Mouse (Mus musculus) ES-E14 (cell line): ENCODE measurements around the gene Tmem254c. TPM values are rescaled to one million over a fixed set of nuclear protein-coding genes. Genes with fewer than 3 reads are reported as not detected.
"Not testable (repeated sequence)": the region's sequence is repeated elsewhere in the genome, so short reads cannot be mapped to it uniquely, and the experiment has no call there.

ENCODE experiments used
- DNase-seq: peaks from one replicate; pipeline ENCODE4 v3.0.0-alpha.2; 2013; ENCODE audit warnings: low read depth, low spot score
- H3K27ac ChIP-seq: 2 replicates; pipeline ENCODE4 v1.5.1; 2012; ENCODE audit warnings: low read depth, mild to moderate bottlenecking, low read length, moderate library complexity, mixed read lengths; ENCODE audit not compliant: poor library complexity, insufficient read depth, severe bottlenecking
- H3K36me3 ChIP-seq: 2 replicates; pipeline ENCODE4 v1.6.1; 2012; ENCODE audit warnings: mild to moderate bottlenecking, low read length, moderate library complexity, mixed read lengths; ENCODE audit not compliant: control insufficient read depth, poor library complexity, insufficient read depth, severe bottlenecking
- H3K4me1 ChIP-seq, 2 experiments: fragments of 150-350 bp in 1 of 2; sonication (generic) in 1 of 2; 2 replicates each; pipeline ENCODE4 v1.6.1; 2012; ENCODE audit warnings: low read length in 2 of 2, mild to moderate bottlenecking in 1 of 2, mixed read lengths in 1 of 2; ENCODE audit not compliant: control insufficient read depth in 2 of 2, insufficient read depth in 2 of 2, poor library complexity in 1 of 2
- H3K4me3 ChIP-seq, 2 experiments: fragments of 150-350 bp in 1 of 2; sonication (generic) in 1 of 2; 2 replicates each; pipeline ENCODE4 v1.5.1; 2012; ENCODE audit warnings: low read length in 2 of 2, low read depth in 1 of 2, mild to moderate bottlenecking in 1 of 2, mixed read lengths in 1 of 2; ENCODE audit not compliant: insufficient read depth in 1 of 2, poor library complexity in 1 of 2, severe bottlenecking in 1 of 2
- H3K9ac ChIP-seq: 2 replicates; pipeline ENCODE4 v1.6.1; 2012; ENCODE audit warnings: low read depth, mild to moderate bottlenecking, low read length, mixed read lengths; ENCODE audit not compliant: poor library complexity, insufficient read depth, severe bottlenecking
- H3K9me3 ChIP-seq: fragments of 150-350 bp; sonication (generic); 2 replicates; pipeline ENCODE4 v1.6.1; 2012; ENCODE audit warnings: low read depth, mild to moderate bottlenecking, low read length; ENCODE audit not compliant: control insufficient read depth, insufficient read depth
- in situ Hi-C, 2 experiments: fragments of 600-800 bp; cut with MboI; formaldehyde crosslinking; loops; one replicate each; pipeline ENCODE4 v1.15.1; 2025; ENCODE audit warnings: low sequenced_read_pairs in 2 of 2, inconsistent platforms in 1 of 2; ENCODE audit not compliant: unreplicated experiment in 2 of 2
- total RNA-seq: library from RNA; depleted of rRNA; stranded (reverse); fragments of 300-350 nt; gene quantifications from 2 replicates; pipeline ENCODE4 v1.2.3, GENCODE M21; 2012; rRNA removed

Gene Tmem254c
- total RNA-seq, 1 experiment, result 25.1 TPM

DNA sequence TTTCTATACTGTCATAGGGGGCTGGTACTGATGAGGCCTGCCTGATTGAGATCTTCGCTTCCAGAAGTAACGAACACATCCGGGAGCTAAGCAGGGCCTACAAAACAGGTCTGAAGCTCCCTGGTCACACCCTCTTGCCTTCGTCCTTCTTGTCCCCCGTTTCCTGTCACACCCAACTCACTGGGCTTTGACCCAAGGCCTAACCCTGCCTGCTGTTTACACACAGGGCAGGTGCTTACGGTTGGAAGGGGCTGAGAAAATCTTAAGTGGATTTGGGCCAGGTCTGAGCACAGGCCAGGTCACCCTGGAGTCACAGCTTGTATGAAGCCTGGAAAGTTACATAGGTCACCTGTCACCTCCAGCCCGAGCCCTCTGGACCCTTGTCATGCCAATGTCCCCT, 50.7 kb downstream of the Tmem254c start:
- H3K9me3 ChIP-seq, H3K9ac ChIP-seq, in situ Hi-C loops, DNase-seq, H3K4me1 ChIP-seq, H3K27ac ChIP-seq, H3K36me3 ChIP-seq, H3K4me3 ChIP-seq: not testable (repeated sequence)

Other genes starting within 250 kb of the Tmem254c start
- gene Anxa11, start 225.2 kb downstream of the Tmem254c start, total RNA-seq, result 17.0 and 18.7 TPM in 2 replicates
- gene Plac9a, start 164.3 kb downstream of the Tmem254c start, total RNA-seq, result 1.3 and 6.5 TPM in 2 replicates
- gene Tmem254a, start 139.7 kb downstream of the Tmem254c start, total RNA-seq, result 1.7 and 2.4 TPM in 2 replicates
- gene Cphx1, start 129.1 kb downstream of the Tmem254c start, total RNA-seq, result 0.63 and 1.0 TPM in 2 replicates
- gene Duxbl1, start 88.8 kb downstream of the Tmem254c start, total RNA-seq, result 0.32 TPM in 1 of 2 replicates, not detected in the other
- gene Gm9780, start 24.6 kb downstream of the Tmem254c start, total RNA-seq, result 5.2 and 6.3 TPM in 2 replicates
- 0.49 and 1.6 TPM in 2 replicates for gene Cphx2, start 14.2 kb upstream of the Tmem254c start, total RNA-seq
- gene Cphx3, start 14.9 kb upstream of the Tmem254c start, total RNA-seq, result 4.5 and 12.3 TPM in 2 replicates
- 7.2 and 9.1 TPM in 2 replicates for gene Duxbl2, start 51.0 kb upstream of the Tmem254c start, total RNA-seq
- gene Plac9b, start 115.1 kb upstream of the Tmem254c start, total RNA-seq, result 14.1 and 24.9 TPM in 2 replicates
- gene Tmem254b, start 139.7 kb upstream of the Tmem254c start, total RNA-seq, result 5.4 and 5.5 TPM in 2 replicates
- 2.8 and 3.6 TPM in 2 replicates for gene Duxbl3, start 190.6 kb upstream of the Tmem254c start, total RNA-seq